ENCODE assay signal across 1 mouse cellular context in genomic region chr6:115945633-115946032, GRCm38 (mm10).
TF ChIP-seq lines count a peak whose summit lies in the region.

No protein-coding gene starts in this region.

TF ChIP-seq in MEL, 35 proteins besides CTCF, POLR2A, EP300 and RAD21:
- TF ChIP-seq POLR2AphosphoS2 (IDR thresholded peaks at IDR 0.05; ENCODE audit: low read length) = no peak
- no peak for TF ChIP-seq MAX (IDR thresholded peaks at IDR 0.05; ENCODE audit: low read length)
- TF ChIP-seq NRF1 (IDR thresholded peaks at IDR 0.05; ENCODE audit: insufficient read depth, low read depth, low read length, poor library complexity, severe bottlenecking) = no peak
- TF ChIP-seq RCOR1 (IDR thresholded peaks at IDR 0.05; ENCODE audit: low read depth, low read length) = peak; percentile 54; the same call in 1 of the 2 replicates
- TF ChIP-seq ZNF384 (IDR thresholded peaks at IDR 0.05; ENCODE audit: low read depth, low read length) = peak; percentile 55
- peak; percentile 61; the same call in 1 of the 2 replicates for TF ChIP-seq ETS1 (IDR thresholded peaks at IDR 0.05; ENCODE audit: low read depth, low read length)
- TF ChIP-seq TCF12 (IDR thresholded peaks at IDR 0.05; ENCODE audit: low read depth, low read length) = 0 out of 2 replicates have a peak, but pooled peaks have one; percentile 28
- no peak for TF ChIP-seq MYC (IDR thresholded peaks at IDR 0.05; ENCODE audit: low read depth, low read length)
TF ChIP-seq in MEL: peak in this region for 4.
